Mouse (Mus musculus) C2C12 (cell line): Measurements from ENCODE around the gene Tagln.

Experiments
- CEBPB ChIP-seq: IDR thresholded peaks from one replicate; pipeline ENCODE4 v1.6.1; 2011; ENCODE audit warnings: low read depth, mild to moderate bottlenecking, control low read depth, moderate library complexity
- CTCF ChIP-seq: IDR thresholded peaks from one replicate; pipeline ENCODE4 v1.5.1; 2011; ENCODE audit not compliant: control insufficient read depth, insufficient read depth, insufficient read length
- MAX ChIP-seq: IDR thresholded peaks from one replicate; pipeline ENCODE4 v1.6.1; 2011; ENCODE audit warnings: mild to moderate bottlenecking, control low read depth
- MYOD1 ChIP-seq: IDR thresholded peaks from one replicate; pipeline ENCODE4 v1.6.1; 2011; ENCODE audit warnings: low read depth; ENCODE audit not compliant: control insufficient read depth, insufficient read length
- USF1 ChIP-seq: IDR thresholded peaks from one replicate; pipeline ENCODE4 v1.6.1; 2011; ENCODE audit warnings: low read depth, mild to moderate bottlenecking, control low read depth, moderate library complexity

DNA sequence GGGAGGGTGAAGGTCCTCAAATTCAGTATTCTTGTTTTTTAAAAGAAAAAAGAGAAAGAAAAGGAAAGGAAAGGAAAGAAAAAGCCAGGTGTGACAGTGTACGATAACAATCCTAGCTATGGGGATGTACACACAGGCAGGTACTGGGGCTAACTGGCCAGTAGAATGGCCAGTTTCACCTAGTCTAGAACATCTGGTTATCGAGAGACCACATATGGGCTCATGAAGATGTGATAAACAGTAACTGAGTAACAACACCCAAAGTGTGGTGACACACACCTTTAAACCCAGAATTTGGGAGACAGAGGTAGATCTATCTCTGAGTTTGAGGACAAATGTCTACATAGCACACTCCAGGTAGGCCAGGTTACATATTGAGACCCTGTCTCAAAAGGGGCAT, 43.9 kb upstream of the Tagln start:
- no peak for TF ChIP-seq CTCF
- no peak for TF ChIP-seq CEBPB
- no peak for TF ChIP-seq USF1
- TF ChIP-seq MAX: no peak
- no peak for TF ChIP-seq MYOD1
